Mouse (Mus musculus) heart, adult 2 months (tissue): ENCODE data around the gene Ghitm. TPM values are rescaled to one million over a fixed set of nuclear protein-coding genes. Genes with fewer than 3 reads are reported as not detected.

ENCODE experiments used
- DNase-seq, 2 experiments: peaks; one replicate each; pipeline ENCODE4 v3.0.0; 2021
- H3K27ac ChIP-seq: fragments of 200-600 bp; 2 replicates; pipeline ENCODE4 v1.8.1; 2022
- H3K27me3 ChIP-seq: fragments of 200-500 bp; 2 replicates; pipeline ENCODE4 v1.6.1; 2012; ENCODE audit warnings: mild to moderate bottlenecking, low read length, inconsistent platforms, mixed read lengths; ENCODE audit not compliant: control insufficient read depth, insufficient read depth
- H3K36me3 ChIP-seq: fragments of 200-500 bp; 2 replicates; pipeline ENCODE4 v1.6.1; 2012; ENCODE audit warnings: low read length, inconsistent platforms; ENCODE audit not compliant: control insufficient read depth, insufficient read depth
- H3K4me1 ChIP-seq: fragments of 200-500 bp; 2 replicates; pipeline ENCODE4 v1.6.1; 2011; ENCODE audit warnings: low read length; ENCODE audit not compliant: control insufficient read depth, insufficient read depth
- H3K4me3 ChIP-seq: fragments of 200-600 bp; 2 replicates; pipeline ENCODE4 v1.8.1; 2022
- H3K79me2 ChIP-seq: fragments of 200-500 bp; replicated peaks from 2 replicates; pipeline ENCODE4 v1.6.1; 2012; ENCODE audit warnings: mild to moderate bottlenecking, inconsistent platforms, low read length, moderate library complexity, mixed read lengths; ENCODE audit not compliant: control insufficient read depth, insufficient read depth
- H3K9ac ChIP-seq: fragments of 200-500 bp; 2 replicates; pipeline ENCODE4 v1.6.1; 2012; ENCODE audit warnings: low read depth, mild to moderate bottlenecking, control low read depth, inconsistent platforms, low read length, mixed read lengths
- CTCF ChIP-seq: fragments of 200-600 bp; IDR thresholded peaks from 2 replicates; pipeline ENCODE4 v1.8.1; 2022; ENCODE audit warnings: antibody characterized with exemption, mild to moderate bottlenecking, moderate library complexity
- EP300 ChIP-seq: fragments of 200-500 bp; IDR thresholded peaks from 2 replicates; pipeline ENCODE4 v1.6.1; 2011; ENCODE audit warnings: low read depth, low read length, control low read depth; ENCODE audit not compliant: insufficient read depth
- POLR2A ChIP-seq: fragments of 200-500 bp; IDR thresholded peaks from 2 replicates; pipeline ENCODE4 v1.6.1; 2011; ENCODE audit warnings: mild to moderate bottlenecking, low read depth, low read length, control low read depth; ENCODE audit not compliant: insufficient read depth
- WGBS: fragments of 180-500 bp; shearing (Covaris S2); methylation state at CpG from one replicate; pipeline ENCODE4 v1.1.7; 2018; 5-methylcytosine and 5-hydroxymethylcytosine counted together
- intact Hi-C: fragments of 180-260 bp; cut with DNase I; formaldehyde crosslinking; loops from one replicate; pipeline ENCODE4 v1.15.1; 2025
- polyA plus RNA-seq: library from polyadenylated mRNA; depleted of rRNA; stranded (reverse); fragments of >200 nt; gene quantifications from 2 replicates; pipeline ENCODE4 v1.2.3, GENCODE M21; 2012; rRNA removed
- total RNA-seq, 2 experiments: library from RNA; stranded (reverse); gene quantifications; 2 replicates each; pipeline ENCODE4 v1.2.3; 2021

The Ghitm gene
- total and polyA plus RNA-seq, 3 experiments, result 328 to 677 (median 604) TPM

DNA sequence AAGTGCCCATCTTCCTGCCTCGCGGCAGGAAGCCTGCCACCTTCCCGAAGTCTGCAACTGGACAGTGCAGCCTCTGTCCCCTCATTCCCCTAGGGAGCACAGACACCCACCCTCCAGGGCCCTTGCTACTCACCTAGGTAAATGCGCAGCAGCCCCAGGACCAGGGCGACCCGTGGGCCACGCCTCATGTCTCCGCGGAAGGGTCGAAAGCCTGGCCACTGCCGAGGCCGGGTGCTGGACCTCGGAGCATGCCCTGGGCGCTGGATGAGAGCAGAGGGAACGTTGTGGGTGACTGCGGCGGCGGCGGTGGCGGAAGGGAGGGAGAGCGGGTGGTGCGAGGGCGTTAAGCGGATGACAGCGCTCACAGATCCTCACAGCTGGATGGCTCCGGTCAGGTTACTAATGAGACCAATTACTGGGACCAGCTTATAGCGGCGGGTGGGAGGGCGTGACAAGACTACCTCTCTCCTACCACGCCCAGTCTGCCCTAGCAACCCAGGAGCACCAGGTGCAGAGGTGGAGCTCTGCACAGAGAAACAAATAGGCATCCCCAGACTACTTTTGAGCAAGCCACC is 37.0 kb downstream of the Ghitm start, which contains the start of gene Cdhr1:
Gene Cdhr1, minus strand, starts transcription at position 392 of the 575 bp plus-strand sequence.
- Histone ChIP-seq H3K4me3 (no peak within 1 kb of the TSS), H3K27ac (no peak within 1 kb of the TSS), H3K9ac (peak within 1 kb of the TSS; percentile 6; the same call in 1 of the 2 replicates), H3K4me1 (no peaks in the 10 kb centered on the region), H3K79me2 (no peaks in the 10 kb centered on the region), H3K27me3 (peaks cover 6% of the 10 kb centered on the region), H3K36me3 (no peaks in the 10 kb centered on the region)
- intact Hi-C loops, result no loop called here
- 1% methylated on average over 30 of the region's 30 CpGs for WGBS
- TF ChIP-seq CTCF (no peak), POLR2A (no peak), EP300 (no peak)
- no peak for DNase-seq

GRCm38 (mm10) chr14:37095556-37095955 is 39.5 kb downstream of the Ghitm start:
- Histone ChIP-seq H3K27me3 (peaks cover 6% of the 10 kb centered on the region), H3K36me3 (no peaks in the 10 kb centered on the region), H3K79me2 (no peaks in the 10 kb centered on the region), H3K27ac (no peak overlapping the region), H3K4me3 (no peak overlapping the region), H3K9ac (no peak overlapping the region), H3K4me1 (no peaks in the 10 kb centered on the region)
- intact Hi-C loops, result no loop called here
- TF ChIP-seq POLR2A, result no peak
- TF ChIP-seq CTCF, result no peak
- TF ChIP-seq EP300, result no peak
- 63% methylated on average over 4 of the region's 4 CpGs for WGBS
- DNase-seq, result no peak

- no peaks in the 10 kb centered on the region for H3K36me3 ChIP-seq
- intact Hi-C loops, result no loop called here
- no peak overlapping the region for H3K4me3 ChIP-seq
- DNase-seq, result no peak
- no peaks in the 10 kb centered on the region for H3K79me2 ChIP-seq
- peaks cover 6% of the 10 kb centered on the region for H3K27me3 ChIP-seq
- TF ChIP-seq POLR2A, result no peak
- no peak for TF ChIP-seq EP300
- TF ChIP-seq CTCF, result no peak
- H3K27ac ChIP-seq, result no peak overlapping the region
- H3K9ac ChIP-seq, result no peak overlapping the region
- H3K4me1 ChIP-seq, result no peaks in the 10 kb centered on the region
- 66% methylated on average over 6 of the region's 6 CpGs for WGBS
Measured at GRCm38 (mm10) chr14:37094436-37094835, 40.6 kb downstream of the Ghitm start.

DNA sequence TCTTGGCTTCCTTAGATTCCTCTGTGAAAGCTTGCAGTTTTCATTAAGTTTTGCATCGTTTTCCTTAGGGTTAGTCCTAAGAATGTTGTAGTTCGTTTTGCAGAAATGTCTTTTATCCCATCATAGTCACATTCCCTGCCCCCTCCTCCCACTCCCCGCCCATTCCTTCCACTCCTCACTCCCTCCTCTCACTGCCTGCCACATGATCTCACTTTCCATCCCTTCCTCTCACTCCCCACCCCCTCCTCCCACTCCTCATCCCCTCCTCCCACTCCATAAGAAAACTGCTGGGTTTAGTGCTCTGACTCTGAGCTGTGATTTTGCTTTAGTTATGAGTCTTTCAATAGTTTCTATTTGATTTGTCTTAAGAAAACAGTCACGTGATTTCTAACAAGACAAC is 51.3 kb downstream of the Ghitm start:
- 21% methylated on average over 4 of the region's 4 CpGs for WGBS
- intact Hi-C loops, result no loop called here
- no peak overlapping the region for H3K27ac ChIP-seq

GRCm38 (mm10) chr14:37080724-37081123 is 54.3 kb downstream of the Ghitm start:
- Histone ChIP-seq H3K27me3 (no peaks in the 10 kb centered on the region), H3K79me2 (no peaks in the 10 kb centered on the region), H3K36me3 (no peaks in the 10 kb centered on the region), H3K27ac (no peak overlapping the region), H3K4me1 (no peaks in the 10 kb centered on the region), H3K9ac (no peak overlapping the region), H3K4me3 (no peak overlapping the region)
- WGBS, result 78% methylated on average over 1 of the region's 1 CpGs
- TF ChIP-seq EP300 (no peak), CTCF (no peak), POLR2A (no peak)
- intact Hi-C loops, result no loop called here
- DNase-seq, result no peak

More for the DNA sequence above, 51.3 kb downstream of the Ghitm start:
- H3K9ac ChIP-seq, result no peak overlapping the region
- no peaks in the 10 kb centered on the region for H3K79me2 ChIP-seq
- no peak for DNase-seq
- no peaks in the 10 kb centered on the region for H3K27me3 ChIP-seq
- TF ChIP-seq POLR2A (no peak), EP300 (no peak)
- H3K36me3 ChIP-seq, result no peaks in the 10 kb centered on the region
- H3K4me3 ChIP-seq, result no peak overlapping the region
- H3K4me1 ChIP-seq, result no peaks in the 10 kb centered on the region

Other genes starting within 250 kb of the Ghitm start
- 100 to 1,000 TPM; 106 to 122 TPM for gene Ccser2, start 166.5 kb downstream of the Ghitm start, total RNA-seq
- gene Ccser2, start 166.5 kb downstream of the Ghitm start, polyA plus RNA-seq, result 63.1 and 107 TPM in 2 replicates
- not detected for gene Rgr, start 86.3 kb downstream of the Ghitm start, total RNA-seq
- gene Rgr, start 86.3 kb downstream of the Ghitm start, polyA plus RNA-seq, result not detected in 2 replicates
- gene Lrit1, start 80.4 kb downstream of the Ghitm start, total RNA-seq, result not detected
- gene Lrit1, start 80.4 kb downstream of the Ghitm start, polyA plus RNA-seq, result not detected in 2 replicates
- not detected for gene Lrit2, start 67.3 kb downstream of the Ghitm start, total RNA-seq
- not detected in 2 replicates for gene Lrit2, start 67.3 kb downstream of the Ghitm start, polyA plus RNA-seq
- under 1 TPM in 1 of 2 experiments, not detected in 1; 0.08 TPM for gene Cdhr1, start 36.9 kb downstream of the Ghitm start, total RNA-seq
- 0.06 and 0.16 TPM in 2 replicates for gene Cdhr1, start 36.9 kb downstream of the Ghitm start, polyA plus RNA-seq
- not detected for gene 2610528A11Rik, start 21.2 kb downstream of the Ghitm start, total RNA-seq
- 0.27 TPM in 1 of 2 replicates, not detected in the other for gene 2610528A11Rik, start 21.2 kb downstream of the Ghitm start, polyA plus RNA-seq